Mouse (Mus musculus): ENCODE data around the gene Nf1. TPM values are rescaled to one million over a fixed set of nuclear protein-coding genes. Genes with fewer than 3 reads are reported as not detected.
A peak's percentile ranks its signal among the peaks of the same experiment; 100 is the strongest.

Nf1 gene
- total RNA-seq, 2 experiments from 2014 or later = 21.4 to 22.4 TPM

GRCm38 (mm10) chr11:79566947-79567346, 227.5 kb downstream of the Nf1 start:
- intact Hi-C loops (cut with DNase I; ENCODE audit: low total_unique reads) = no loop called here
- DNase-seq = no peak

DNA sequence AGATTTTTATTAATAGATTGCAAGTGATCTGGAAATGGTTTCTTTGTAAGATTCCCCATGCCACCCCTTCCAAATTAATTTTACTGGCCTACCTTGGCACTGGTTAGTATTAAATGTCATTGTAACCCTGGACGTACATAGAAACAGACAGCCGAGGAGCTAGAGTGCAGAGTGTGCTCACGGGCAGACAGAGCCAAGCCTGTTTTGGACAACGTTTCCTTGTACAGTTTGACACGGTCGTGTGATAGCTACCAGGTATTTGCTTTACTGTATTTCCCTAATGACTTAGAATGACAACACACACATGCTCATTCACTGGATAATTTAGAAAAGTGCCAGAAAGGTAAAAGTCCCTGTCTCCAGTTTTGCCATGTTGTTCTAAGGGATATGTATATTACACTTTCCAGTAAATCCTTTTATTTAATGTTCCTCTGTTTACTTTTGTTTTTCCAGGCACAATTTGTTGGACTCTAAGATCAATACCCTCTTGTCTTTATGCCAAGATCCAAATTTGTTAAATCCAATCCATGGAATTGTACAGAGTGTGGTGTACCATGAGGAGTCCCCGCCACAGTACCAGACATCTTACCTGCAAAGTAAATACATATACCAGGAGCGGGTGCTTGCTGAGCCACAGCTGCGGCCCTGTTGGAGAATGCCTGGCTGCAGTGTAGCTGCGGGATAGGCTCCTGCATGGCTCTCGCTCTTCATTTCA, 228.9 kb downstream of the Nf1 start:
- intact Hi-C loops (cut with DNase I; ENCODE audit: low total_unique reads) = no loop called here
- DNase-seq = no peak

DNA sequence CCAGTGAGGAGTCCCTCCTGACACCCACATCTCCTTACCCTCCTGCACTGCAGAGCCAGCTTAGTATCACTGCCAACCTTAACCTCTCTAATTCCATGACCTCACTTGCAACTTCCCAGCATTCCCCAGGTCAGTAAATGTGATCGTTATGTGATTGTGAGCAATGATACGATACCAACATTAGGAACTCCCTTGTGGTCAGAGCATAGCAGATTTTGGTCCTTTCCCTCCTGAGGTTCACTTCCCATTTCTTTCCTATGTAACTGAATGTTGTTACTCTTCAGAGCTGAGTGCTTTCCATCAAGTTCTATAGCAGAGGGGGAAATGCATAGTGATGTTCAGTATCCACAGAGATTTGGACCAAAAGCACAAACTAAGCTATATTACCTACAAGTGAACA, 230.8 kb downstream of the Nf1 start:
- intact Hi-C loops (cut with DNase I; ENCODE audit: low total_unique reads) = loop anchor here (5.0 kb wide), 1 partner anchor 93 kb away; no protein-coding TSS in a partner anchor
- DNase-seq = no peak

GRCm38 (mm10) chr11:79573836-79574235, 234.3 kb downstream of the Nf1 start:
- DNase-seq = no peak
- intact Hi-C loops (cut with DNase I; ENCODE audit: low total_unique reads) = loop anchor here (5.0 kb wide), 1 partner anchor 97 kb away; no protein-coding TSS in a partner anchor

- no peak for DNase-seq
- intact Hi-C loops (cut with DNase I; ENCODE audit: low total_unique reads) = no loop called here
These were observed 236.0 kb downstream of the Nf1 start for GRCm38 (mm10) chr11:79575383-79576073.

- intact Hi-C loops (cut with DNase I; ENCODE audit: low total_unique reads) = no loop called here
These were observed 238.2 kb downstream of the Nf1 start for GRCm38 (mm10) chr11:79577741-79578140.

DNA sequence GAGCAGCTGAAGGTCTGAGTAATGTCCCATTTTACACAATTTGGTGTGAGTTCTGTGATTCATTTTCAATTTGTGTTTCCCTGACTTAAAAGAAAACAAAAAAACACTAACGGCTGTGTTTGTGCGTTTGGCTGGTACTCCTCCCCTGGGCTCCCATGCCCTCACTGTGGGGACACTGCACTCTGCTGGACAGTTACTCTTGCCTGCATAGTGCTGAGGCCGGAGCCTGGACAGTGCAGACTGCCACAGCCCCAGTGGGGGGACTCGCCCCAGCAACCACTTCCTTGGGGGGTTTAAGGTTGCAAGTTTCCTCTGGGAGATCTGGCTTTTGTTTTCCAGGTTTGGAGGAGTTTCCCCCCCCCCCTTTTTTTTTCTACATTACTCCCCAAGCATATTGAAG, 241.2 kb downstream of the Nf1 start:
- DNase-seq = no peak
- intact Hi-C loops (cut with DNase I; ENCODE audit: low total_unique reads) = no loop called here

More at GRCm38 (mm10) chr11:79577741-79578140, 238.2 kb downstream of the Nf1 start:
- peak; percentile 66 for DNase-seq

- no peak for DNase-seq
- intact Hi-C loops (cut with DNase I; ENCODE audit: low total_unique reads) = no loop called here
These were observed 241.8 kb downstream of the Nf1 start for GRCm38 (mm10) chr11:79581257-79581656.

GRCm38 (mm10) chr11:79584191-79584590, 244.7 kb downstream of the Nf1 start:
- intact Hi-C loops (cut with DNase I; ENCODE audit: low total_unique reads) = no loop called here
- peak; percentile 55 for DNase-seq

- no peak for DNase-seq
- intact Hi-C loops (cut with DNase I; ENCODE audit: low total_unique reads) = loop anchor here (2.0 kb wide), 1 partner anchor 95 kb away; no protein-coding TSS in a partner anchor
These were observed 250.0 kb downstream of the Nf1 start for GRCm38 (mm10) chr11:79589317-79590075.

DNA sequence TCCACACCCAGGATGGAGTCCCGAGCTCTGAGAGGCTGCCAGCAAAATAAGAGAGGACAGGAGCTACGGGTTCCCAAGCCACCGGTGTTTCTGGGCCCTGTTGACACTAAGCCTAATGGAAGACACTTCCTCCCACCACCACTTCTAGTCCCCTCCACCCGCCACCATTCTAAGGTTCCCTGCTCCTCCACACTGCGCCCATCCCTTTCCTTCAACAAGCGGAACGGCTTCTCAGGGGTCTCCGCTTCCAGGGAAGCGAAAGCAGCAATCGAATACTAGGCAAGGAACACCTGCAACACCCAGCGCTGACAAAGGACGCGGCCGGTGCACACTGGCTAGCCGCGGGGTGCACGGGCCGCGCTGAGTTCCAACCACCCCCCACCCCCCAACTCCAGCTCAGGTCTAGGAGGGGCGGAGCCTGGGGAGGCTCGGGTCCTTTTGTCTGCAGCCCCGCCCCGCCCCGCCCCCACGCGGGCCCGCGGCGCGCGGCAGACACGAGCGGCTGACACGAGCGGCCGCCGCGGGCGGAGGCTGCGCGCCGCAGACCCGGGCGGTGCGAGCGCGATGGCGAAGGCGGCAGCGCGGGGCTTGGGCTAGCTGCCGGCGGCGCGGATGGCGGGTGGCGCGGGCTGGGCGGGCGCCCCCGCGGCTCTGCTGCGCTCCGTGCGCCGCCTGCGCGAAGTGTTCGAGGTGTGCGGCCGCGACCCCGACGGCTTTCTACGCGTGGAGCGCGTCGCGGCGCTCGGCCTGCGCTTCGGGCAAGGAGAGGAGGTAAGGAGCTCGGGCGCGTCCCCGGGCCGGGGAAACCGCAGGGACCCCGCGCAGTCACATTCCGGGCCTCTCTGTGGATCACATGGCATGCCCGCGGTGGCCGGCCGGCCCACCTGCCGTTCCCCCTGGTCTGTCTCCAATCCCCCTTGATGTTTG, 251.4 kb downstream of the Nf1 start, which contains the start of gene Rab11fip4:
Gene Rab11fip4, plus strand, starts transcription at position 549 of the 927 bp plus-strand sequence.
- no peak for DNase-seq
- intact Hi-C loops (cut with DNase I; ENCODE audit: low total_unique reads) = no loop called here

DNA sequence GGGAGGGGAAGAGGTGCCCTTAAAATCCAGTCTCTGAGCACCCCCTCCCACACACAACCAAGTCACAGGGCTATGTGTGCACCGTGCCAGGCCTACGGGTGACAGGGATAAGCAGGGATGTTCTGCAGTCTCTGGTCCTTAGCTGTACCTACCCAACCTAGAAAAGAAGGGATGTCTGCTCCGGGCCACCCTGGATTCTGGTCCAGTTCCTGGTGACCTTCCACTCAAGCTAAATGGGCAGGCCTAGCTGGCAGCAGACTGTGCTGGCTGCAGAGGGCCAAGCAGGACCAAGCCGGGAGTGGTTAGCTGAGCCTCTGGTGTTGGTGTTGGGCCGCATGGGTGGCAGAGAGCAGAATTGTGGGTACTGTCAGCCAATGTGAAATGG, 252.1 kb downstream of the Nf1 start:
- intact Hi-C loops (cut with DNase I; ENCODE audit: low total_unique reads) = no loop called here
- no peak for DNase-seq

DNA sequence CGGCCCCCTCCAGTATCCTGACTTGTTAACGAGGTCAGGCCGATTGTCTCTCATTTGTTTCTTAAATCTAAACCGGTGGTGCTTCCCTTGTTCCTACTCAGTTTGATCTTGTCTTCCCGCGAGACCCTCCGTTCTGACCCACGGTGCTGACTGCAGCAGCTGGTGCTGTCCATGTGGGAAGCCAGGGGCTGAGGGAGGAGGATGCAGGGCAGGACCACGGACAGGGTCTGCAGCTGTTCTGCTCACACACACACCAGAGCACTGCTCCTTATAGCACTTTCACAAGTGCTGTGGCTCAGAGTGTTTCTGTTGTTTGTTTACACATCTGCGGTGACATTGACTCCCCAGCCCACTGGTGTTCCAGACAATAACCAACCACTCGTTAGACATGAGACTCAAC, 254.0 kb downstream of the Nf1 start:
- intact Hi-C loops (cut with DNase I; ENCODE audit: low total_unique reads) = no loop called here
- no peak for DNase-seq

DNA sequence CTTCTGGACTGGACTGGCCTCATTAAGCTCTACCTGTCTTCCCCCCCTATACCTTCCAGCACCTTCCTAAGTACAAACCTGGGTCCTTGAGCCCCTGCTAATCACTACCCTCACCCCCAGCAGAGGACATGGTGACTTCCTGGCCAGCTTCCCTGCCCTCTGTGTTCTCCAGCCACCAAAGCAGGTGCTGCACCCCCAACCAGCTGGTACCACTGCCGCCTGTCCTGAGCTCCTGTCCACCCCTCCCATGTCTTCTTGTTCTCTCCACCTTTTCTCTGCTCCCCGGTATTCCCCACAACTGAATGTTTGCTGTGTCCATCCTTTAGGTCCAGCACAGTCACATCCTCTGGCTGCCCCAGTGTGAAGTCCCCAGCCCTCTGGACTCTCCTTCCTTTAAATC, 271.0 kb downstream of the Nf1 start:
- no peak for DNase-seq
- intact Hi-C loops (cut with DNase I; ENCODE audit: low total_unique reads) = loop anchor here (10.0 kb wide), 1 partner anchor 314 kb away; no protein-coding TSS in a partner anchor

GRCm38 (mm10) chr11:79611011-79611666, 271.6 kb downstream of the Nf1 start:
- DNase-seq = no peak
- intact Hi-C loops (cut with DNase I; ENCODE audit: low total_unique reads) = loop anchor here (10.0 kb wide), 1 partner anchor 314 kb away; no protein-coding TSS in a partner anchor

- intact Hi-C loops (cut with DNase I; ENCODE audit: low total_unique reads) = loop anchor here (10.0 kb wide), 1 partner anchor 313 kb away; no protein-coding TSS in a partner anchor
- DNase-seq = no peak
These were observed 272.6 kb downstream of the Nf1 start for GRCm38 (mm10) chr11:79612046-79612600.

GRCm38 (mm10) chr11:79613084-79613483, 273.6 kb downstream of the Nf1 start:
- intact Hi-C loops (cut with DNase I; ENCODE audit: low total_unique reads) = loop anchor here (10.0 kb wide), 1 partner anchor 312 kb away; no protein-coding TSS in a partner anchor
- DNase-seq = no peak

DNA sequence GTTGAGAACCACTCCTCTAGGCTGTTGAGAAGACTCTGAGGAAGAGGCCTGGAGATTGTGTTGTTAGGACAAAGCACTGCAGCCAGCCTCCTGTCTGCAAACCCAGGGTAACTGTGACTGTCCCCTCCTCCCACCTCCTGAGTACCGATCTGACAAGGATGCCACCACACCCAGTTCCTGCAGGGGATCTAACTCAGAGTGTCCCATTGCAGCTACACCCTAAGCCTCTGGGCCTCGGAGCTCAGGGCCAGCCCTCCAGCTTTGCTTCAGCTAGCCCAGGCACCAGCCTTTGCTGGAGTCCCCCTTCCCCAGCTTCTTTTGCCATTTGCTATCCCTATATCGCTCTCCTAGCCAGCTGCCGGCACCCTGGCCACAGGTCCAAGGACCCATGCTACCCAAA, 274.2 kb downstream of the Nf1 start:
- intact Hi-C loops (cut with DNase I; ENCODE audit: low total_unique reads) = loop anchor here (10.0 kb wide), 1 partner anchor 311 kb away; no protein-coding TSS in a partner anchor

More for the DNA sequence above, 274.2 kb downstream of the Nf1 start:
- no peak for DNase-seq

Measured in gastrocnemius, postnatal 14 days (tissue).